Mouse (Mus musculus) C2C12 (cell line): ENCODE data around the gene Cd59a. TPM values are rescaled to one million over a fixed set of nuclear protein-coding genes. Genes with fewer than 3 reads are reported as not detected.
"Not testable (repeated sequence)": the region's sequence is repeated elsewhere in the genome, so short reads cannot be mapped to it uniquely, and the experiment has no call there.

Experiments used
- H3K27me3 ChIP-seq: one replicate; pipeline ENCODE4 v1.6.1; 2011; ENCODE audit not compliant: control insufficient read depth, insufficient read depth, insufficient read length
- H3K36me3 ChIP-seq: one replicate; pipeline ENCODE4 v1.6.1; 2011; ENCODE audit not compliant: control insufficient read depth, insufficient read depth
- H3K4me3 ChIP-seq: one replicate; pipeline ENCODE4 v1.5.1; 2011; ENCODE audit warnings: mild to moderate bottlenecking, control low read depth; ENCODE audit not compliant: poor library complexity, insufficient read depth, severe bottlenecking
- H3K79me2 ChIP-seq: one replicate; pipeline ENCODE4 v1.6.1; 2011; ENCODE audit not compliant: control insufficient read depth, insufficient read depth
- H3K79me3 ChIP-seq: one replicate; pipeline ENCODE4 v1.6.1; 2011; ENCODE audit warnings: low read depth, control low read depth
- H3ac ChIP-seq: one replicate; pipeline ENCODE3; 2011; ENCODE audit warnings: low read depth; ENCODE audit not compliant: control insufficient read depth, insufficient read length
- CEBPB ChIP-seq: IDR thresholded peaks from one replicate; pipeline ENCODE4 v1.6.1; 2011; ENCODE audit warnings: low read depth, mild to moderate bottlenecking, control low read depth, moderate library complexity
- CTCF ChIP-seq: IDR thresholded peaks from one replicate; pipeline ENCODE4 v1.5.1; 2011; ENCODE audit not compliant: control insufficient read depth, insufficient read depth, insufficient read length
- FOSL1 ChIP-seq: IDR thresholded peaks from one replicate; pipeline ENCODE4 v1.8.0; 2011; ENCODE audit warnings: mild to moderate bottlenecking, low read length; ENCODE audit not compliant: poor library complexity, insufficient read depth, severe bottlenecking
- MAX ChIP-seq: IDR thresholded peaks from one replicate; pipeline ENCODE4 v1.6.1; 2011; ENCODE audit warnings: mild to moderate bottlenecking, control low read depth
- MYOD1 ChIP-seq: IDR thresholded peaks from one replicate; pipeline ENCODE4 v1.6.1; 2011; ENCODE audit warnings: low read depth; ENCODE audit not compliant: control insufficient read depth, insufficient read length
- MYOG ChIP-seq: IDR thresholded peaks from one replicate; pipeline ENCODE4 v1.6.1; 2011; ENCODE audit not compliant: control insufficient read depth, insufficient read length; ENCODE audit errors: extremely low read depth
- USF1 ChIP-seq: IDR thresholded peaks from one replicate; pipeline ENCODE4 v1.6.1; 2011; ENCODE audit warnings: low read depth, mild to moderate bottlenecking, control low read depth, moderate library complexity
- polyA plus RNA-seq: library from polyadenylated mRNA; unstranded; fragments of >200 nt; fragmentation: generic; extraction: Trizol; gene quantifications from one replicate; pipeline ENCODE4 v1.2.1, GENCODE M21; 2012; ENCODE audit warnings: missing spikeins

Gene Cd59a
- polyA plus RNA-seq, 1 experiment, result 2.2 TPM

DNA sequence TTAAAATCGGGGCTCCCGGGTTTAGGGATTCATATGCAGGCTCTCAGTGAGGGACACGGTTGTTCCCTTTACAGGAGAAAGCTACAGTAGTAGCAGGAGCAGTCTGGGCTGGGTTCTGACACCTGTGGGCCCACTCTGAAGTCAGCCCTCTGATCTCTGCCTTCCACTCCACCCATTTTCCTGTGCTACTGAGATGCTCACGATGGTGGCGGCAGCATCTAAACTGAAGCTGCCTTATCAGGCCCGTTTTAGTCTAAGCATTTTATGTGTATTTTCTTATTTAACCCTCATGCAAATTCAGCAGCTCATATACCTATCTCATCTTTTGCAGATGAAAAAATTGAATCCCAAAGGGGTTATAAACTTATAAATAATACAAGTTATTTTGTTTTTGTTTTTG lies 9.2 kb downstream of the Cd59a start:
- Histone ChIP-seq H3ac (no peak overlapping the region), H3K79me2 (no peaks in the 10 kb centered on the region), H3K79me3 (no peaks in the 10 kb centered on the region), H3K4me3 (no peak overlapping the region), H3K36me3 (no peaks in the 10 kb centered on the region), H3K27me3 (no peaks in the 10 kb centered on the region)
- TF ChIP-seq FOSL1 (no peak), MYOD1 (no peak), CEBPB (no peak), MAX (no peak), CTCF (no peak), MYOG (no peak), USF1 (no peak)

DNA sequence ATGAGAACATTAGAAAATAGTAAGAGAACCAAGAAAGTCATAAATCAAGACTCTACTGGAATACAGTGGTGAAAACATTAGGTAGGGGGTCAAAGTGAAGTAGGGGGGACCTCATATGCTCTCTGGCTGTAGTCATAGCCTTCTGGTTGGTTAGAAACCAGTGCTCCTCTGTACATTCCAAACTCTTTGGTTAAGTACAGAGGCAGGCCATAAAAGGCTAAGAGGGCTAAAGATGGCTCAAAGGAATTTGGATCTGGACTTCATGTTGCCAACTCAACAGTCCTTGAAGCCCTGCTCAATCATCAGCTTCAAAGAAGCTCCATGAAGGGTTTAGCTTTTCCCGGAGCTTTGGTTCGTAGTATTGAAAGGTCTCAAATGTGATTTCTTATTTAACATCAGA lies 13.4 kb downstream of the Cd59a start:
- H3K27me3 ChIP-seq, H3K4me3 ChIP-seq, H3K79me3 ChIP-seq, H3K79me2 ChIP-seq, H3K36me3 ChIP-seq, H3ac ChIP-seq: not testable (repeated sequence)

DNA sequence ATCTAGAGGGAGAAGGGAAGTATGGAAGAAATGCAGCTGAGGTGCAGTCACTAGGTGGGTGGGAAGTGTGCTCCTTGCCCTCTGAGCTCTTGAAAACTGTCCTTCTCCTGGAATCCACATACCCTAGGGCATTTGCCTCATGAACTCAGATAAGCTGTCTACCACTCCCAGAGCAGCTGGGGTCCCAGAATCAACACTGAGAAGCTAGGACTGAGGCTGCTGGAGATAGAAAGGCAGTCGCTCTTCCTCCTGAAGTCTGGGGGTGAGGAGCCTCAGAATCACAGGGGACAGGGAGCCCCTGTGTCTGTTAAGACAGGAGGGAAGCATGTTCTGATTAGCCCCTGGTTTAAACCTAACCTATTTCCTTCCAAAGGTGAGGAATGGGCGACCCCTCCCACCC lies 13.9 kb downstream of the Cd59a start:
- no peaks in the 10 kb centered on the region for H3K27me3 ChIP-seq
- TF ChIP-seq MYOD1, result no peak
- no peak for TF ChIP-seq FOSL1
- no peak for TF ChIP-seq MYOG
- TF ChIP-seq MAX, result no peak
- no peak for TF ChIP-seq CTCF
- H3K79me2 ChIP-seq, result no peaks in the 10 kb centered on the region
- no peak overlapping the region for H3K4me3 ChIP-seq
- H3ac ChIP-seq, result no peak overlapping the region
- no peaks in the 10 kb centered on the region for H3K79me3 ChIP-seq
- no peaks in the 10 kb centered on the region for H3K36me3 ChIP-seq

DNA sequence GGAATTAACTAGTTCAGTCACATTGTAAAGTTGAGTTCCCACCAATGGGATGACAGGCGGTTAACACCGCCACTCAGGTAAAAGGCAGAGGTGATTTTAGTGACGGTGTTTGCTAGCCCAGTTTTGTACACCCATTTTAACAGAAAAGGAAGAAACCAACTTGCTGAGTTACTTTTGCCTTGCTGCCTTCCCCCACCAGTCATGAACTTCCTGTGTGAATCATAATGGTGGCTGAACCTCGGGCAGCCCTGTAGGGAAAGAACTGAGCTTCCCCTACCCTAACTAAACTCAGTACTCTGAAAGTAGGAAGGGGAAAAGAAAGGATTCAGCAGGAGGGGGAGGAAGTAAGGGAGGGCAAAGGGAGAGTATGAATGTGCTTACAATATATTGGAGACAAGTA lies 14.4 kb downstream of the Cd59a start:
- TF ChIP-seq CTCF, result no peak
- TF ChIP-seq USF1, result no peak
- no peak for TF ChIP-seq MYOD1
- no peak for TF ChIP-seq MYOG
- TF ChIP-seq MAX, result no peak
- TF ChIP-seq FOSL1, result no peak
- no peak for TF ChIP-seq CEBPB
- Histone ChIP-seq H3K79me2 (no peaks in the 10 kb centered on the region), H3K4me3 (no peak overlapping the region), H3K79me3 (no peaks in the 10 kb centered on the region), H3ac (no peak overlapping the region), H3K27me3 (no peaks in the 10 kb centered on the region), H3K36me3 (no peaks in the 10 kb centered on the region)

DNA sequence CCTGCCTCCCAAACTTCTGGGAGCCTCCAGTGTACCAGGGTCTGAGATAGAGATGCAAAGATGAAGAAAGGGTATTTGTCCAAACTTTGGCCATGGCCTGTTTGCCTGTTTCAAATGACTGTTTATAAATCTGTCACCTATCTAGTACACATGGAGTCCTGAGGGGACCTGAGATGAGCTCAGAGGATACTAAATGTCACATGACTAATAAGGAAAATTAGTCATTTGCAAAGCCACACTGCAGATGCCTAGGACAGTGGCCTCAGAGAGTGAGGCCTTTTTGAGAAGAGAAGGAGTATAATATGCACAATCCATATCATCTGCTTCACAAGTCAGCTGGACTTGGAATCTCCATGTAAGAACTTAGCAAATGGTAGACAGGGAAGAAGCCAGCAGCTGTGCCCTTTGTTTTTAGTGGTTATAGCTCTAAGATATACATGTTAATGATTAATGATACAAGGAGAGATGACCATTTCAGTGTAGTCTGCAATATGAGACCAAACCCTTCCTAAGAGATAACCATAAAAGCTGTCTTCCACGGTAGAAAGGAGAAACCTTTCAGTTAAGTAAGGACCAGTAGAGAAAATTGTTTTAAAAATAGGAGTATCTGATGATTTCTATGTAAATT lies 15.7 kb downstream of the Cd59a start:
- H3K27me3 ChIP-seq, H3K4me3 ChIP-seq, H3ac ChIP-seq, H3K79me2 ChIP-seq, H3K79me3 ChIP-seq, H3K36me3 ChIP-seq: not testable (repeated sequence)

DNA sequence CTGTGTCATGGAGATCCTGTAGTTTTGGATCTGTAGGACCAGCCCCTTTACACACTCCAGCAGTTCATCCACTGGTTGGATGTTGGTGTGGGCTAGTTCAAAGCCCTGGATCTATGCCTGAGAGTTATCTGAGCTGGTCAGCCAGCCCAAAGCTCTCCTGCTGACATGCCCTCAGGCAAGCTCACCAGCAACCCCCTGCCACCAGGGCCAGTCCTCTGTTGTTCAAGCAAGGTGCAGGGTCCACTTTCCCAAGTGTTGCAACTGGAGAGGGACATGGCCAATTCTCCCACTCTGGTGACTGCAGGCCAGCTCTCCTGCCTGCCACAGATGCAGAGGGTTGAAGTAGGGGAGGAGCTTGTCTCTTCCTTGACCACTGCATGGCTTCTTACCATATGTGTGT lies 18.0 kb downstream of the Cd59a start:
- not testable (repeated sequence) for H3K27me3 ChIP-seq

DNA sequence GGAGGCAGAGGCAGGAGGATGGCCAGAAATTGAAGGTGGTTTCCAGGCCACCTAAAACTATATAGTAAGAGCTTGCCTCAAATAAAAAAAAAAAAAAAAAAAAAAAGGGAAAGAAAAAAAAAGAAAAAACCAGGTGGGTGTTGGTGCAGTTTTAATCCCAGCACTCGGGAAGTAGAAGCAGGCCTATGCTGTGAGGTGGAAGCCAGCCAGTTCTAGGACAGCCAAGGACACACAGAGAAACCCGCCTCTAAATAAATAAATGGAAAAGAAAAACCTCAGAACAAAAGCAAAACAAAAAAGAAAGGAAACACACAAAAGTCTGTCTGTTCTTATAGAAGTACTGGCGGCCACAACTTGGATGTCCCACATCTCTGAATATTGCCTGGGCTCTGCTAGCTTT lies 19.3 kb downstream of the Cd59a start:
- Histone ChIP-seq H3K79me3 (no peaks in the 10 kb centered on the region), H3K79me2 (no peaks in the 10 kb centered on the region), H3K4me3 (no peak overlapping the region), H3K36me3 (no peaks in the 10 kb centered on the region), H3ac (no peak overlapping the region), H3K27me3 (no peaks in the 10 kb centered on the region)
- no peak for TF ChIP-seq MYOD1
- no peak for TF ChIP-seq CTCF
- no peak for TF ChIP-seq USF1
- TF ChIP-seq FOSL1, result no peak
- no peak for TF ChIP-seq MYOG
- no peak for TF ChIP-seq MAX
- no peak for TF ChIP-seq CEBPB

More for the DNA sequence above, 18.0 kb downstream of the Cd59a start:
- not testable (repeated sequence) for H3K79me2 ChIP-seq, H3K36me3 ChIP-seq, H3K79me3 ChIP-seq, H3K4me3 ChIP-seq, H3ac ChIP-seq

DNA sequence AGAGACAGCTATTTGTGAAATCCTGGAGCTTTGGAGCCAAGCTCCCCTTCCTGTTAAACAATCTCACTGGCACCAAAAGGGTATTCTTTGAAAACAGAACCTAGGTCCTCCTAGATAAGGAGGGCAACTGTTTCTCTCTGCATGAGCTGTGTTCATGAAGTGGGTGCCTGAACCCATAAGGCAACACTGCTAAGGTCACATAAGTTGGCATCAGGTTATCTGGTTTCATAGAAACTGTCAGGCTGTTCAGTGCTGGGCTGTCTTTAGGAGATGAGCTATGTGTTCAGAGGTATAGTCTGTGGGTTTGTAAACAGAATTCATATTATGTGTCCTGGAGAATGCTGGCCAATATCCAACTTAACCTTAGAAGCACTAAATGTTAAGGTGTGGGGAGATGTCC lies 21.6 kb downstream of the Cd59a start:
- not testable (repeated sequence) for H3K79me2 ChIP-seq

More for the DNA sequence above, 21.6 kb downstream of the Cd59a start:
- H3K79me3 ChIP-seq, H3K4me3 ChIP-seq, H3K27me3 ChIP-seq, H3K36me3 ChIP-seq, H3ac ChIP-seq: not testable (repeated sequence)
